Mouse (Mus musculus) heart, postnatal 0 days (tissue): ENCODE measurements around the gene Mfap2. TPM values are rescaled to one million over a fixed set of nuclear protein-coding genes. Genes with fewer than 3 reads are reported as not detected.

ENCODE experiments used
- ATAC-seq: fragments of 200-750 bp; cut with Nextera tagmentation; 2 replicates; pipeline ENCODE4 v1.8.0; 2017; ENCODE audit warnings: low read depth, moderate number of reproducible peaks, moderate library complexity; ENCODE audit not compliant: insufficient read depth
- DNase-seq: peaks from one replicate; pipeline ENCODE4 v3.0.0-alpha.2; 2016; ENCODE audit warnings: low spot score
- H3K27ac ChIP-seq: fragments of 300-500 bp; sonication (generic); 2 replicates; pipeline ENCODE4 v1.5.1; 2014; ENCODE audit warnings: low read depth, mild to moderate bottlenecking
- H3K27me3 ChIP-seq: fragments of 300-500 bp; sonication (generic); 2 replicates; pipeline ENCODE4 v1.6.1; 2014; ENCODE audit warnings: low read length, mixed read lengths; ENCODE audit not compliant: control insufficient read depth, insufficient read depth
- H3K36me3 ChIP-seq: fragments of 300-500 bp; sonication (generic); replicated peaks from 2 replicates; pipeline ENCODE4 v1.6.1; 2014; ENCODE audit warnings: low read length, mixed read lengths; ENCODE audit not compliant: control insufficient read depth, insufficient read depth
- H3K4me1 ChIP-seq: fragments of 300-500 bp; sonication (generic); 2 replicates; pipeline ENCODE4 v1.6.1; 2014; ENCODE audit warnings: antibody characterized with exemption; ENCODE audit not compliant: control insufficient read depth, insufficient read depth
- H3K4me2 ChIP-seq: fragments of 300-500 bp; sonication (generic); 2 replicates; pipeline ENCODE4 v1.6.1; 2014; ENCODE audit warnings: low read depth, mild to moderate bottlenecking, low read length, moderate library complexity
- H3K4me3 ChIP-seq: fragments of 300-500 bp; sonication (generic); 2 replicates; pipeline ENCODE4 v1.5.1; 2014; ENCODE audit warnings: low read depth, low read length
- H3K9ac ChIP-seq: fragments of 300-500 bp; sonication (generic); replicated peaks from 2 replicates; pipeline ENCODE4 v1.6.1; 2014; ENCODE audit warnings: low read depth, low read length, mixed read lengths
- H3K9me3 ChIP-seq: fragments of 300-500 bp; sonication (generic); replicated peaks from 2 replicates; pipeline ENCODE4 v1.6.1; 2016; ENCODE audit warnings: low read length; ENCODE audit not compliant: control insufficient read depth
- CTCF ChIP-seq: IDR thresholded peaks from 2 replicates; pipeline ENCODE4 v1.5.1; 2016; ENCODE audit warnings: antibody characterized with exemption, control low read depth, low read depth
- EP300 ChIP-seq: IDR thresholded peaks from 2 replicates; pipeline ENCODE4 v1.6.1; 2016; ENCODE audit warnings: antibody characterized with exemption, low read depth
- WGBS: fragments of 180-500 bp; shearing (Covaris S2); extraction: QIAGEN DNeasy Blood & Tissue Kit; methylation state at CpG from one replicate; pipeline ENCODE4 v1.1.7; 2014; 5-methylcytosine and 5-hydroxymethylcytosine counted together
- polyA plus RNA-seq: library from polyadenylated mRNA; unstranded; fragments of >200 nt; fragmentation: Nextera tagmentation; extraction: Ambion mirVana; gene quantifications from 2 replicates; pipeline ENCODE4 v1.2.1, GENCODE M21; 2015
- total RNA-seq: library from RNA; depleted of rRNA; stranded (reverse); fragments of >200 nt; gene quantifications from 2 replicates; pipeline ENCODE4 v1.2.3, GENCODE M21; 2014; ENCODE audit warnings: low replicate concordance

Mfap2 gene
- total and polyA plus RNA-seq, 2 experiments from 2014 or later, result 45.0 to 114 TPM

DNA sequence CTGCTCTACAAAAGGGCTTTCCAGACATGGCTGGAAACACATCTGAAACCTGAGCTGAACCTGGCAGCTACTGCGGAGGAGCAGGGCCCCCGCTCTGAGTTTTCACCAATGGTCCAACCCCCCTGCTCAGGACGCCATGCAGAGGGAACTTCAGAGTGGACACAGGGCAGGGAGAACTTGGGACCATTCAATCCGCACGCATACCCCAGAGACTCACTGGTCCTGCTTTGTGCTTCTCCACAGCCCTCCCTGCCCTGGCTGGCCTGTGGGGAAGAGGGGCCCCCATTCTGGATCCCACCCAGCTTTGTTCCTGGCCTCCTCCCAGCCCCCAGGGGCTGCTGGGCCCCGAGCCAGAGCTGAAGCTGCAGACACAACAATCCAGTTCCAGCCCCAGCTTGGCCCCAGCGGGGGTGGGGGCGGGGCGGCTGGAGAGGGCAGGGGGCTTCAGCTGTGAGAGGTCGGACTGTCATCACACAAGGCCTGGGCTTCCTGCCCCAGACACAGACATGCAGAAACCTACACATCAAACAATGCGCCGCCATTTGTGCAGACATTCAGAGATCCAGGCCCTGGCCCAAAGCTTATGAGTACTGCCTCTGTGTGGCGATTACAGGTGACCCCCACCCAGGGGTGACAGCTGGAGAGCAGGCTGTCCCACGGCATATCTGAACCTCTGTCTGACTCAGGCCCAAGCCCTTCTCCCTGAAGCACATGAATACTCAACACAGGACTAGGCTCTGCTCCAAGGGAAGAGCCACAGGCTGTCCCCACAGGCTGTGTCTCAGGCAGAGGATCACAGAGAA, 10.8 kb downstream of the Mfap2 start:
- TF ChIP-seq EP300 (peak; percentile 86), CTCF (no peak)
- peak overlapping the region; percentile 69 for H3K27ac ChIP-seq
- H3K9ac ChIP-seq, result no peak overlapping the region
- H3K4me2 ChIP-seq, result peak overlapping the region; percentile 33; the same call in 1 of the 2 replicates
- DNase-seq (peak; percentile 77), ATAC-seq (peak; percentile 71)
- no peak overlapping the region for H3K4me3 ChIP-seq
- H3K36me3 ChIP-seq, result no peaks in the 10 kb centered on the region; the same call in 1 of the 2 replicates
- peaks cover 27% of the 10 kb centered on the region for H3K4me1 ChIP-seq
- 9% methylated on average over 13 of the region's 14 CpGs for WGBS
- no peaks in the 10 kb centered on the region for H3K27me3 ChIP-seq
- no peaks in the 10 kb centered on the region for H3K9me3 ChIP-seq

DNA sequence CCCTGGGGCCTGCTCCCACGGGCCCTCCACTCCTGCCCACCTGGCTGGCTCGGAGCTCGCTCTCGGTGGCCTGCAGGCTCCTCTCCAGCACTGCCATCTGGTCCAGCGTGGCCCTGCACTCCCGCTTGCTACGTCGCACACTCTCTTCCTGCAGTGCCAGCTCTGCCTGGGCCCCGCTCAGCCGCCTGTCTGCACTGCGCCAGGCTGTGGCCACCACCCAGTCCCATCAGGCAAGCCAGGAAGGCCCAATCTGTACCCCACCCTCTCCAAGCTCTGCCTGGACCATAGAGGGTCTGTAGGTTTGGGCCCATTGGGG, 11.4 kb downstream of the Mfap2 start:
- no peaks in the 10 kb centered on the region; the same call in 1 of the 2 replicates for H3K36me3 ChIP-seq
- ATAC-seq, result peak; percentile 15

DNA sequence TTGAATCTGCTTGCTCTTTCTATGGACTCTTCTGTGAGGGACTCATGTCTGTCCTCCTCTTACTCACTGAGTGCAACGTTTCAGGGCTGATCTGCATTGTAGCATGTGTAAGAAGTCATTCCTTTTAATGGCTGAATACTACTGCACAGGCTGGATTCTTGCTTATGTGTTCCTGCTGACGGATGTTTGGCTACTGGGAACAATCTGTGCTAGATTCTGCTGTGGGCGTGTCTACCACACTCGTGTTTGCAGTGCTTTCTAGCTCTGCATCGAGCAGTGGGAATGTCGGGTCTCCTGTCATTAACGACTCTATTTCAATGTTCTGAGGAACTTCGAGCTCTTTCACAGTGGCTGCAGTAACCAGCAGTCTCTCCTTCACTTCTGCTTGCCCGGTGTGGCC, 13.8 kb downstream of the Mfap2 start:
- Histone ChIP-seq H3K4me2 (no peak overlapping the region), H3K9me3 (no peaks in the 10 kb centered on the region), H3K9ac (no peak overlapping the region), H3K27me3 (no peaks in the 10 kb centered on the region), H3K36me3 (no peaks in the 10 kb centered on the region; the same call in 1 of the 2 replicates), H3K4me1 (peaks cover 27% of the 10 kb centered on the region), H3K27ac (no peak overlapping the region), H3K4me3 (no peak overlapping the region)
- peak; percentile 39 for DNase-seq
- ATAC-seq, result no peak
- TF ChIP-seq EP300, result no peak
- no peak for TF ChIP-seq CTCF
- 39% methylated on average over 9 of the region's 9 CpGs for WGBS

More for the DNA sequence above, 11.4 kb downstream of the Mfap2 start:
- Histone ChIP-seq H3K9ac (no peak overlapping the region), H3K27ac (peak overlapping the region; percentile 69), H3K4me1 (peaks cover 27% of the 10 kb centered on the region), H3K27me3 (no peaks in the 10 kb centered on the region), H3K4me2 (no peak overlapping the region), H3K9me3 (no peaks in the 10 kb centered on the region), H3K4me3 (no peak overlapping the region)
- 41% methylated on average over 11 of the region's 11 CpGs for WGBS
- DNase-seq, result no peak
- TF ChIP-seq CTCF, result no peak
- no peak for TF ChIP-seq EP300

DNA sequence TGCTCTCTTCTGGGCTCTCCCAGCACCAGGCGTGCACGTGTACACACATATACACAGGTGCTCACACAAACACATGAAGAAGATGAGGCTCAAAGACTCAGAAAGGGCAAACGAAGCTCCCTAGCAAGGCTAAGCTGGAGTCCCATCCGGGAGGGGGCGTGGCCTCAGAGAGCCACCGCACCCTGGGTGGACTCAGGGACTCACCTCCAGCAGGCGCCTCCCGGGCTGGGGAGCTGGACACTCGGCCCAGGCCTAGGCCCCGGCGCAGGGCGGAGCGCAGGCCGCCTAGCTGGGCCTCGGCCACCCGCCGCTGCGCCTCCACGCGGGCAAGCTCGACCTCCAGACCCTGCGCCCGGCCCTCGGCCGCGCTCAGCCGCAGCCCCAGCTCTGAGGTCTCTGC, 14.8 kb downstream of the Mfap2 start:
- ATAC-seq, result no peak
- no peak overlapping the region for H3K4me2 ChIP-seq
- TF ChIP-seq EP300 (no peak), CTCF (no peak)
- H3K27me3 ChIP-seq, result no peaks in the 10 kb centered on the region
- H3K9me3 ChIP-seq, result no peaks in the 10 kb centered on the region
- H3K9ac ChIP-seq, result no peak overlapping the region
- no peak overlapping the region for H3K27ac ChIP-seq
- peaks cover 27% of the 10 kb centered on the region for H3K4me1 ChIP-seq
- 0 out of 2 replicates have a peak, but pooled peaks cover 4% of the 10 kb centered on the region for H3K36me3 ChIP-seq
- WGBS, result 77% methylated on average over 15 of the region's 27 CpGs
- no peak for DNase-seq
- no peak overlapping the region for H3K4me3 ChIP-seq

DNA sequence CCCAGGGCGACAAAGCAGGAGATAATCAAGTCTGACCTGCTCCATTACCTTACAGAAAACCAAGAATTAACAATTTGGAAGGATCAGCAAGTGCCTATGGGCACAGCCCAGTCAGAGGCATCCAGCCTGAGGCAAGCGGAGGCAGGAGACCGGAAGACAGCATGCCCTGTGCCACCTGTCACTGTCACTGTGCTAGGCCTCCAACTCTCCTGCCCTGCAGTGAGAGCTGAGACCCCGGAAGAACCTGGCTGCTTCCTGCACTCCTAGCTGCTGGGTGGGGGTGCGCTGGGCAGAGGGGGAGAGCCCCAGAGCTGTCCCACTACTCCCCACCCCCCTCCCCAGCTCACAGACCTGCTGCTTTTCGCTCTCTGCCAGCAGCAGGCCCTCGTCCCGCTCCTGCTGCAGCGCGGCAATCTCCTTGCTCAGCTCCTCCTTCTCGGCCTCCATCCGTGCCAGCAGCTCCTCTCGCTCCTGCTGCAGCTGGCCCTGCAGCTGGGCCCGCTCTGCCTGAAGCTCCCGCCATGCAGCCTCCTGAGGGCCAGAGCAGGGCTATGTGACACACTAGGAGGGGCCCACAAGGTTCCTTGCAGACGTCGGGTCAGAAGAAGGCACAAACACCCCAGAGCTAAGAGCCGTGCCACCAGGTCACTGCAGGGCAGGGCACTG, 20.5 kb downstream of the Mfap2 start:
- no peak for ATAC-seq
- WGBS, result 88% methylated on average over 18 of the region's 18 CpGs

More for the DNA sequence above, 20.5 kb downstream of the Mfap2 start:
- Histone ChIP-seq H3K4me3 (no peak overlapping the region), H3K36me3 (0 out of 2 replicates have a peak, but pooled peaks cover 8% of the 10 kb centered on the region), H3K9ac (no peak overlapping the region), H3K9me3 (no peaks in the 10 kb centered on the region), H3K4me1 (no peaks in the 10 kb centered on the region), H3K27me3 (no peaks in the 10 kb centered on the region), H3K27ac (no peak overlapping the region), H3K4me2 (no peak overlapping the region)
- no peak for DNase-seq
- TF ChIP-seq CTCF (no peak), EP300 (no peak)
